Mouse (Mus musculus) intestine, embryonic 14.5 days (tissue): ENCODE data around the gene R3hdm2. TPM values are rescaled to one million over a fixed set of nuclear protein-coding genes. Genes with fewer than 3 reads are reported as not detected.
A peak's percentile ranks its signal among the peaks of the same experiment; 100 is the strongest.

ENCODE experiments used
- ATAC-seq: fragments of 200-750 bp; cut with Nextera tagmentation; replicated peaks from 2 replicates; pipeline ENCODE4 v1.8.0; 2017; ENCODE audit warnings: low read depth, moderate number of reproducible peaks, moderate TSS enrichment, moderate library complexity; ENCODE audit not compliant: low FRiP score, low TSS enrichment
- DNase-seq: peaks from one replicate; pipeline ENCODE4 v3.0.0-alpha.2; 2018; ENCODE audit warnings: low spot score
- H3K27ac ChIP-seq: fragments of 300-500 bp; sonication (generic); 2 replicates; pipeline ENCODE4 v1.5.1; 2014; ENCODE audit warnings: low read depth, mild to moderate bottlenecking, control low read depth
- H3K27me3 ChIP-seq: fragments of 300-500 bp; sonication (generic); replicated peaks from 2 replicates; pipeline ENCODE4 v1.6.1; 2014; ENCODE audit warnings: low read length, control low read depth; ENCODE audit not compliant: control insufficient read depth, insufficient read depth
- H3K36me3 ChIP-seq: fragments of 300-500 bp; sonication (generic); 2 replicates; pipeline ENCODE4 v1.6.1; 2014; ENCODE audit warnings: low read length, control low read depth; ENCODE audit not compliant: control insufficient read depth, insufficient read depth
- H3K4me1 ChIP-seq: fragments of 300-500 bp; sonication (generic); replicated peaks from 2 replicates; pipeline ENCODE4 v1.6.1; 2014; ENCODE audit warnings: low read length, control low read depth, mixed read lengths; ENCODE audit not compliant: control insufficient read depth, insufficient read depth
- H3K4me2 ChIP-seq: fragments of 300-500 bp; sonication (generic); 2 replicates; pipeline ENCODE4 v1.6.1; 2014; ENCODE audit warnings: low read length
- H3K4me3 ChIP-seq: fragments of 300-500 bp; sonication (generic); 2 replicates; pipeline ENCODE4 v1.5.1; 2014; ENCODE audit warnings: low read depth, low read length, control low read depth, mixed read lengths
- H3K9ac ChIP-seq: fragments of 300-500 bp; sonication (generic); 2 replicates; pipeline ENCODE4 v1.6.1; 2014; ENCODE audit warnings: mild to moderate bottlenecking, low read length
- H3K9me3 ChIP-seq: fragments of 300-500 bp; sonication (generic); 2 replicates; pipeline ENCODE4 v1.6.1; 2016; ENCODE audit warnings: low read length, control low read depth; ENCODE audit not compliant: control insufficient read depth
- WGBS: fragments of 180-500 bp; shearing (Covaris S2); extraction: QIAGEN DNeasy Blood & Tissue Kit; methylation state at CpG from one replicate; pipeline ENCODE4 v1.1.7; 2014; 5-methylcytosine and 5-hydroxymethylcytosine counted together
- polyA plus RNA-seq: library from polyadenylated mRNA; unstranded; fragments of >200 nt; fragmentation: Nextera tagmentation; extraction: Ambion mirVana; gene quantifications from 2 replicates; pipeline ENCODE4 v1.2.1, GENCODE M21; 2014

Gene R3hdm2
- polyA plus RNA-seq, 1 experiment from 2014 or later, result 31.5 TPM

DNA sequence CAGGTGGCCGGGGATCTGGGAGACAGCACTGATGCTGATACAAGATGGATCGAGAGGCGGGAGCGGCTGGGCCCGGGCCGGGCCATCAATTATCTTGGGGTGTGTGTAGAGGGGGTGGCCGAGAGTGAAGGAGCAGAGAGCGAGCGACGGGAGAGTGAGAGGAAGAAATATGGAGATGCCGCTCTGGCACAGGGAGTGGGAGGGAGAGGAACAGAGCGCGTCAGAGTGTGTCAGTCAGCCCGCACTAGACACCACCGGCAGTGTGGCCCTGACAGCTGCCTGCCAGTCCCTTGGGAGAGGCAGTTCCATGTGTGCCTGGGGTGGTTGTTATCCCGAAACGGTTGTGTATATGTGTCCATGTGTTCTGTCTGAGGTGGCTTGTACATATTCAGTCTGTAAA, 147.4 kb downstream of the R3hdm2 start:
- H3K27me3 ChIP-seq, result peaks cover 89% of the 10 kb centered on the region
- H3K27ac ChIP-seq, result no peak overlapping the region
- H3K36me3 ChIP-seq, result no peaks in the 10 kb centered on the region
- DNase-seq (no peak), ATAC-seq (no peak)
- H3K9ac ChIP-seq, result no peak overlapping the region
- H3K4me2 ChIP-seq, result no peak overlapping the region
- H3K4me1 ChIP-seq, result peaks cover 13% of the 10 kb centered on the region
- H3K9me3 ChIP-seq, result no peaks in the 10 kb centered on the region
- WGBS, result 5% methylated on average over 17 of the region's 17 CpGs
- H3K4me3 ChIP-seq, result no peak overlapping the region

DNA sequence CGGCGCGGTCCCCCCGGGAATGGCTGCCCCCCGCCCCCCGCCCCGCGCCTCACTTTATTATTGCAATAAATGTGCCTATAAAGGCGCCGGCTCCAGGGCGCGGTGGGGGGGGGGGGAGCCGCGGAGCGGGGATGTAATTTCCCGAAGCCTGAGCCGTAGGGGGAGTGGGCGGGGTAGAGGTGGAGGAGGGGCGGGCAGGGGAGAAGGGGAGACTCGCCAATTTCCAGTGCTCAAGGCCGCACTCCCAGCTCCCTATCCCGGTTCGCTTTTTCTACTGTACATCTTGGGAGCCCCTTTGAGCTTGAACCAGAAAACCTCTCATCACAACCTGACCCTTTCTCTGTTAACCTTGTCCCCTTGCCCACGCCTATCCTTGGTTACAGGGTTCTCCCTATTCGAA, 150.8 kb downstream of the R3hdm2 start:
- Histone ChIP-seq H3K27ac (no peak overlapping the region), H3K4me1 (peaks cover 25% of the 10 kb centered on the region), H3K9me3 (no peaks in the 10 kb centered on the region), H3K4me3 (no peak overlapping the region), H3K9ac (no peak overlapping the region), H3K27me3 (peaks cover 100% of the 10 kb centered on the region), H3K36me3 (no peaks in the 10 kb centered on the region), H3K4me2 (peak overlapping the region; percentile 22; the same call in 1 of the 2 replicates)
- under 1% methylated on average over 19 of the region's 25 CpGs for WGBS
- no peak for ATAC-seq
- no peak for DNase-seq

DNA sequence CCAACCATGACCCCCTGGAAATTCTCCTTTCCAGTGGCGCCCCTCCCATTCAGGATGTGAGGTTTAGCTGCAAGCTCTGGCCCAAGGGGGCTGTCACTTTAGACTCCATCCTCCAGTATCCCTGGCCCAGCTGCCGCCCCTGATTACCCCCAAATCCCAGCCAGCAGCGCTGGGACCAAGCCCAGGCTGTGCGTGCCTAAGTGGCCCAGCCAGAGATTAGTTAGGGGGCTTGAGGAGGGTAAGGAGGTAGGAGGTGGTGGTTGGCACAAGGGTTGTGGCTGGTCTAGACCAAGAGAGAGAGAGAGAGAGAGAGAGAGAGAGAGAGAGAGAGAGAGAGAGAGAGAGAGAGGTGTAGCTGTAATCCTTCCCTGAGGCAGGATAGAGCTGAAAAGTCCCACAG, 151.4 kb downstream of the R3hdm2 start:
- DNase-seq, result no peak
- 1% methylated on average over 4 of the region's 4 CpGs for WGBS
- H3K36me3 ChIP-seq, result no peaks in the 10 kb centered on the region
- no peak for ATAC-seq
- H3K9me3 ChIP-seq, result no peaks in the 10 kb centered on the region
- no peak overlapping the region for H3K27ac ChIP-seq
- H3K4me3 ChIP-seq, result no peak overlapping the region
- H3K4me2 ChIP-seq, result no peak overlapping the region
- H3K27me3 ChIP-seq, result peaks cover 100% of the 10 kb centered on the region
- H3K9ac ChIP-seq, result no peak overlapping the region
- H3K4me1 ChIP-seq, result peaks cover 20% of the 10 kb centered on the region

DNA sequence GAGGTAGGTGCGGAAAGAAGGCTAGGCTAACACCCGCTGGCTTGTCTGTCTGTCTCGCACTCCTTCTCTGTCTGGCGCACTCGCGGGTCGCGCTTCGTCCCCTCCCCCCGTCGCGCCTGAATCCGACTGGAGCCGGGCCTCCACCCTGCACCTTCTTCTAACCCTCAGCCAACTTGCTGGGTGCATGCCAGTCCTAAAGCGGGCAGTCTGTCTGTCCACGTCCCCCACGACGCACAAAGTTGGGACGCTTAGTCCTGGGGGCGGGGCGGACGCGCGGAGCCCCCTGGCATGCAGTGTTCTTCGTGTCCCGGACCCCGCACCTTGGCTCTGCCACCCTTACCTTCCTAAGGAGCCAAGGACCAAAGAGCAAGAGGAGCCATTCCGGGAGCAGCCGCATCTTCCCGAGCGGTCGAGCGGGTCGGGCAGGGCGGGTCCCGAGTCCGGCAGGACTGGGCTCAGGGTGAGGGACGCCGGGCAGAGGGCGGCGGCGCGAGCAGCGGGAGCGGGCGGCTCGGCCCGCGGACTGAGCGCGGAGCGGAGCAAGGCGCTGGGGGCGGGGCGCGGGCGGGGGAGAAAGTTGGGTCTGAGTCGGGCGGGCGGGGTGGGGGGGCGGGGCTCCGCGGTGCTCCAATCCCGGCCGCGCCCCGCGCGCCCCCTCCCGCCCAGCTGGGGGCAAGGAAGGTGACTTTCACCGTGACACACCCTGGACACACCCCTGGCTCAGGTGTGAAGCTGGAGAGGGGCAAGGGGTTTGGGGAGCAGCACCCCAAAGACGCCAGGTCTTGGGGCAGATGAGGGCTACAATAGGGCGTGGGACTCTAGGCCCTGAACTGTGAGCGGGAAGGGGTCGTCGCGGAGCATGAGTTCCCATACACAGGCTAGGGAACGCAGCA, 154.2 kb downstream of the R3hdm2 start, which contains the start of gene Nxph4:
Nxph4 (minus strand) TSS at position 524 of the 893 bp plus-strand sequence.
- Histone ChIP-seq H3K4me3 (peak within 1 kb of the TSS; percentile 42), H3K4me1 (peaks cover 16% of the 10 kb centered on the region), H3K27ac (no peak within 1 kb of the TSS), H3K27me3 (peaks cover 73% of the 10 kb centered on the region), H3K9ac (no peak within 1 kb of the TSS), H3K9me3 (no peaks in the 10 kb centered on the region), H3K4me2 (peak within 1 kb of the TSS; percentile 84), H3K36me3 (peaks cover 8% of the 10 kb centered on the region; the same call in 1 of the 2 replicates)
- ATAC-seq (peak; percentile 22; the same call in 1 of the 2 replicates), DNase-seq (no peak)
- 1% methylated on average over 54 of the region's 78 CpGs for WGBS

DNA sequence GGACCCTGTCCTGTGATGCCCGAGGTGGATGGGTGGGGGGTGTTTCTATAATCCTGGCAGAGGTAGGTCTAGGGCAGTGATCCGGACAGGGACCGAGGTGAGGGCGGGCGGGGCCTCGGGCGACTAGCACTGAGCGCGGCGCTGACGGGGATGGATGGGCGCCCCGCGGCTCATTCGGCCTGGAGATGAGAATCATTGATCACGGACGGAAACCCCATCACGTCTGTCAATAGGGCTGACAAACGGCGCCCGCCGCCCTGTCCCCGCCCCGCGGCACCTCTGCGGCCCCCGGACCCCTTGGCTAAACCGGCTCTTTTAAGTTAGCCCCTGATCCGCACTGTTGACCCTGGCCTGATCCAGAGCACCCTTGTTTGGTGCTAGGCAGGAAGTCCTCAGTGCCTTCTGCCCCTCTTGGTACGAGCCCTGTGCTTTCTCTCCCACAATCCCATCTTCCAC, 154.8 kb downstream of the R3hdm2 start:
- no peak for DNase-seq
- H3K4me3 ChIP-seq, result peak overlapping the region; percentile 42
- H3K9ac ChIP-seq, result no peak overlapping the region
- H3K27ac ChIP-seq, result no peak overlapping the region
- peaks cover 16% of the 10 kb centered on the region for H3K4me1 ChIP-seq
- H3K36me3 ChIP-seq, result peaks cover 15% of the 10 kb centered on the region
- WGBS, result 2% methylated on average over 28 of the region's 30 CpGs
- peak overlapping the region; percentile 84 for H3K4me2 ChIP-seq
- no peaks in the 10 kb centered on the region for H3K9me3 ChIP-seq
- H3K27me3 ChIP-seq, result peaks cover 66% of the 10 kb centered on the region
- ATAC-seq, result 0 out of 2 replicates have a peak, but pooled peaks have one; percentile 5

DNA sequence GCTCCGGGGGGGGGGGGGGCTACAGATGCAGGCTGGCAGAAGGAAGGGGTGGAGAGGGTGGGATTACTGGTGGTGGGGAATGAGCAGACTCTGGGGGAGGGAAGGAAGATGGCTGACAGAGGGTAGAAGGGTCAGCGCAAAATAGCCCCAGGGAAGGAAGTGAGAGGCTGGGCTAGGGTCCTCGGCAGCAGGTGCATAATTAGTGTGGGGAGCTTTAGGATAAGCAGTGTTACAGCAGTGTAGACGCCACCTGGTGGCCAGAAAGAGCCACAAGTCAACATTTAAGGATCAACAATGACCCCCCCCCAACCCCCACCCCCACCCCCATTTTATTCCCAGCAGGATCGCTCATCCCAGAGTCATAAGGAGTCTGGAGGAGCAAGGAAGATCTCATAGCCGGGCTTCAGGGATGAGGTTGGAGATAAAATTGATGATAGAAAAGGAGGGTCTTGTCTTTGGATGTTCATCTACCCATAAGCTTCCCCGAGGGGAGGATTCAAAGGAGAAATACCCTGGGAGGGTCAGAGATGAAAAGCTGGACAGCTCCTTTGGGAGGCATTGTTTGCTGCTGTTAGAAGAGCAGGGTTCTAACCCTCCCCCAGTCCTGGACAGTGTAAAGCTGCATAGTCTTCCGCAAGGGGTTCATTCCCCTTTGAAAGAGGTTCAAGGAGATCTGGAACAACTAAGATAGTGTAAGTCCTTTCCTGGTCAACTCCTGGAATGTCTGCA, 156.6 kb downstream of the R3hdm2 start:
- WGBS, result 16% methylated on average over 8 of the region's 8 CpGs
- Histone ChIP-seq H3K27me3 (peaks cover 48% of the 10 kb centered on the region), H3K4me2 (no peak overlapping the region), H3K4me1 (peaks cover 16% of the 10 kb centered on the region), H3K27ac (no peak overlapping the region), H3K36me3 (peaks cover 32% of the 10 kb centered on the region), H3K9me3 (no peaks in the 10 kb centered on the region), H3K9ac (no peak overlapping the region), H3K4me3 (no peak overlapping the region)
- ATAC-seq (no peak), DNase-seq (no peak)

DNA sequence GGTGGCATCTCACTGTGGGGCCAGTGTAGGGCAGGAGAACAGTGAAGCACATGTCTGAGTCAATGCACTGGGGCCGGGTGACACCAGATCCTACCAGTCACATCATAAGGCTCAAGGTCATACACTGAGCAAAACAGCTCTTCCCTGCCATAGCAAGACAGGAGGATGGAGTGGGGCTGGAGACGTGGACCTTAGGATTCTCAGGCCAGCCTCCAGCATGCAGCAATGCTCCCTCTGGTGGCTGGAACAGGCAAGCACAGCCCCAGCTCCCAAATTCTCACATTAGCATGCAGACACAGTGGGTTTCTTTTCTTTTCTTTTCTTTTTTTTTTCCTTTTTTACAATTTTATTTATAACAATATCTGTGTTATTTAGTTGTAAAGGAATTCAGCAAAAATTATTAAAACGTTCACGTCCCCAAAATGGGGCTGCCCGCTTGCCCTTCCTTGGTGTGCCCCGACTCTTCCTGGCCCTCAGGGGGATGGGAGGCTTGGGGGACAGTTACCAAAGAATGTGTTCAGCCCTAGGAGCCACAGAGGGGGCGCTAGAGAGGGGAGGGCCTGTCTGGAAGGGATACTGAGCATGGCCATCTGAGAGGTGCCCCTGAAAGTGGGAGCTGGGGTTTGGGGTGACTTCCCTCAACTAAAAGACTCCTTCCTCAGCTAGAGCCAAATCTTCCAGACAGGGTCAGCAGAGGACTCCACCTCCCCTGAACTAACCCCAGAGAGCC, 157.9 kb downstream of the R3hdm2 start:
- Histone ChIP-seq H3K36me3 (peaks cover 44% of the 10 kb centered on the region), H3K27me3 (peaks cover 36% of the 10 kb centered on the region), H3K4me3 (no peak overlapping the region), H3K9me3 (no peaks in the 10 kb centered on the region), H3K4me2 (no peak overlapping the region), H3K27ac (no peak overlapping the region), H3K9ac (no peak overlapping the region), H3K4me1 (peaks cover 16% of the 10 kb centered on the region)
- DNase-seq (peak; percentile 87), ATAC-seq (peak; percentile 18; the same call in 1 of the 2 replicates)
- WGBS, result 28% methylated on average over 7 of the region's 7 CpGs

DNA sequence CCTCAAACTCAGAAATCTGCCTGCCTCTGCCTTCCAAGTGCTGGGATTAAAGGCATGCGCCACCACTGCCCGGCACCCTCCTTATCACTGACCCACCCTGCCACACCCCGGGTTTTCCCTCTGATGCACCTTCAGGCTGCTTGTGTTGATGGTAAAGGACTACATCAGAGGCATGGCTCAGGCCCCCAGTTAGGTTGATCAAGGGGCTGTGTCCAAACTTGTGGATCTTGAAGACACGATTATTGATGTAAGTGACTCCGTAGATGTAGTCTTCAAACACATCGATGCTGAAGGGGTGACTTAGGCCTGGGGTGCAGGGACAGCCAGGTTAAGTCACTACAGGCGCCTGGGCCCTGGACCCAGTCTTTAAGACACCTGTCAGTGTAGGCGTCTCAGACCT, 161.4 kb downstream of the R3hdm2 start:
- 95% methylated on average over 8 of the region's 8 CpGs for WGBS
- Histone ChIP-seq H3K4me3 (no peak overlapping the region), H3K36me3 (peaks cover 79% of the 10 kb centered on the region), H3K27me3 (peaks cover under 1% of the 10 kb centered on the region), H3K4me2 (no peak overlapping the region), H3K9me3 (no peaks in the 10 kb centered on the region), H3K4me1 (no peaks in the 10 kb centered on the region; the same call in 1 of the 2 replicates), H3K27ac (no peak overlapping the region), H3K9ac (no peak overlapping the region)
- no peak for ATAC-seq
- DNase-seq, result no peak
